Mouse (Mus musculus): ENCODE measurements around the gene Nos3. TPM values are rescaled to one million over a fixed set of nuclear protein-coding genes. Genes with fewer than 3 reads are reported as not detected.

Gene Nos3
- polyA plus RNA-seq (2012; rRNA removed) (1.3 and 1.4 TPM in 2 replicates), polyA plus RNA-seq (2014; fragmentation: Nextera tagmentation; extraction: Ambion mirVana) (1.5 TPM in 2 replicates)

DNA sequence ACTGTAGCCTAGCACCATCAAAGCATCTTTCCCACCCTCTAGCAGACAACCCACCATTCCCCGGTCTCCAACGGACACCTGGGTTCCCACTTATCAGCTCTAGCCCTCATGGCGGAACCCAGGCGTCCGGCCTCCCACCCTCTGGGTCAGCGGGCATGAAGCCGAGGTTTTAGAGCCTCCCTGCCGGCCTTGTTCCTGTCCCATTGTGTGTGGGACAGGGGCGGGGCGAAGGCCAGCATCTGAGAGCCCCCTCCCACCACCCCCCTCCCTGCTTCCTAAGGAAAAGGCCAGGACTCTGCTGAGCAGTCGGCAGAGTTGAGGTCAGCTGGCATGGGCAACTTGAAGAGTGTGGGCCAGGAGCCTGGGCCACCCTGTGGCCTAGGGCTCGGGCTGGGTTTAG is at the start of gene Nos3:
Nos3 (plus strand) TSS at position 303 of the 400 bp plus-strand sequence.
- DNase-seq (ENCODE audit: low read depth in 3 of 3, low spot score in 3 of 3): no peak
- H3K4me1 ChIP-seq (replicated peaks; ENCODE audit: control insufficient read depth in 2 of 2, insufficient read depth in 2 of 2, low read length in 1 of 2): no peaks in the 10 kb centered on the region
- H3K9ac ChIP-seq (replicated peaks): no peak within 1 kb of the TSS
- TF ChIP-seq EP300 (IDR thresholded peaks at IDR 0.05; ENCODE audit: low read depth) (no peak), CTCF (IDR thresholded peaks at IDR 0.05; ENCODE audit: low read depth) (no peak)
- no peaks in the 10 kb centered on the region for H3K36me3 ChIP-seq (replicated peaks; ENCODE audit: control insufficient read depth, insufficient read depth, low read depth)
- no peak within 1 kb of the TSS for H3K4me3 ChIP-seq (ENCODE audit: insufficient read depth in 1 of 2, low read depth in 2 of 2, low read length in 2 of 2)
- H3K4me2 ChIP-seq (ENCODE audit: low read depth): no peak within 1 kb of the TSS
- 37% methylated on average over 12 of the region's 12 CpGs for WGBS (ENCODE audit: insufficient replicate concordance)
- no peaks in the 10 kb centered on the region for H3K9me3 ChIP-seq (ENCODE audit: control insufficient read depth, low read length)
- no peaks in the 10 kb centered on the region; the same call in 1 of the 2 replicates for H3K27me3 ChIP-seq (ENCODE audit: control insufficient read depth, insufficient read depth, low read length)
- no peak for ATAC-seq (ENCODE audit: insufficient read depth)
- H3K27ac ChIP-seq: no peak within 1 kb of the TSS

- no peak overlapping the region for H3K9ac ChIP-seq (replicated peaks)
- no peak for ATAC-seq (ENCODE audit: insufficient read depth)
- no peak overlapping the region for H3K4me3 ChIP-seq (ENCODE audit: insufficient read depth in 1 of 2, low read depth in 2 of 2, low read length in 2 of 2)
- H3K9me3 ChIP-seq (ENCODE audit: control insufficient read depth, low read length): no peaks in the 10 kb centered on the region
- no peak for DNase-seq (ENCODE audit: low read depth in 3 of 3, low spot score in 3 of 3)
- H3K27me3 ChIP-seq (ENCODE audit: control insufficient read depth, insufficient read depth, low read length): no peaks in the 10 kb centered on the region
- no peaks in the 10 kb centered on the region for H3K36me3 ChIP-seq (replicated peaks; ENCODE audit: control insufficient read depth, insufficient read depth, low read depth)
- no peak overlapping the region for H3K4me2 ChIP-seq (ENCODE audit: low read depth)
- no peaks in the 10 kb centered on the region for H3K4me1 ChIP-seq (replicated peaks; ENCODE audit: control insufficient read depth in 2 of 2, insufficient read depth in 2 of 2, low read length in 1 of 2)
- 12% methylated on average over 13 of the region's 13 CpGs for WGBS (ENCODE audit: insufficient replicate concordance)
- TF ChIP-seq EP300 (IDR thresholded peaks at IDR 0.05; ENCODE audit: low read depth) (no peak), CTCF (IDR thresholded peaks at IDR 0.05; ENCODE audit: low read depth) (no peak)
- H3K27ac ChIP-seq: no peak overlapping the region
Measured at GRCm38 (mm10) chr5:24319776-24320466, 44.7 kb upstream of the Nos3 start.

- no peaks in the 10 kb centered on the region for H3K36me3 ChIP-seq (replicated peaks; ENCODE audit: control insufficient read depth, insufficient read depth, low read depth)
- 38% methylated on average over 6 of the region's 6 CpGs for WGBS (ENCODE audit: insufficient replicate concordance)
- no peak overlapping the region for H3K9ac ChIP-seq (replicated peaks)
- ATAC-seq (ENCODE audit: insufficient read depth) (no peak), DNase-seq (ENCODE audit: low read depth in 3 of 3, low spot score in 3 of 3) (no peak)
- no peak overlapping the region for H3K27ac ChIP-seq
- TF ChIP-seq EP300 (IDR thresholded peaks at IDR 0.05; ENCODE audit: low read depth) (no peak), CTCF (IDR thresholded peaks at IDR 0.05; ENCODE audit: low read depth) (no peak)
- no peaks in the 10 kb centered on the region for H3K4me1 ChIP-seq (replicated peaks; ENCODE audit: control insufficient read depth in 2 of 2, insufficient read depth in 2 of 2, low read length in 1 of 2)
- no peak overlapping the region for H3K4me2 ChIP-seq (ENCODE audit: low read depth)
- H3K9me3 ChIP-seq (ENCODE audit: control insufficient read depth, low read length): no peaks in the 10 kb centered on the region
- no peak overlapping the region for H3K4me3 ChIP-seq (ENCODE audit: insufficient read depth in 1 of 2, low read depth in 2 of 2, low read length in 2 of 2)
- no peaks in the 10 kb centered on the region for H3K27me3 ChIP-seq (ENCODE audit: control insufficient read depth, insufficient read depth, low read length)
Measured at GRCm38 (mm10) chr5:24320467-24320813, 44.2 kb upstream of the Nos3 start.

DNA sequence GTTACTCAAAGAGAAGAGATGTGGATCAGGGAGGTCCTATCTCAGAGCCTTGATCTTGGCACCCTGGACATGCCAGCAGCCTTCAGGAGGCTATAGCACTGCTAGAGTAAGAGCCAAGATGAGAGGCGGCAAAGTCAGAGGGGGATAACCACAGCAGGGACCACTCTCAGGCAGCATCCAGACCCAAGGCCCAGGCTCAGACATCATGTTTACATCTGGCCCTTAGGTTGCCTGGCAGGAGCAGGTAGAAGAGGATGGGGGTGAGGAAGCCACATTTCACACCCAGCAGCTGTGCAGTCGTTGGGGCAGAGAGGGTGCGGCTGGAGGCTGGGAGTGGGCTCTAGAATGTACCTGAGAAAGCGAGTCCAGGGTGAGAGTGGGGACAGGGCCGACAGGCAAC is 43.7 kb upstream of the Nos3 start:
- no peaks in the 10 kb centered on the region for H3K27me3 ChIP-seq (ENCODE audit: control insufficient read depth, insufficient read depth, low read length)
- H3K4me2 ChIP-seq (ENCODE audit: low read depth): no peak overlapping the region
- H3K36me3 ChIP-seq (replicated peaks; ENCODE audit: control insufficient read depth, insufficient read depth, low read depth): no peaks in the 10 kb centered on the region
- no peak for TF ChIP-seq CTCF (IDR thresholded peaks at IDR 0.05; ENCODE audit: low read depth)
- H3K9me3 ChIP-seq (ENCODE audit: control insufficient read depth, low read length): no peaks in the 10 kb centered on the region
- no peak overlapping the region for H3K9ac ChIP-seq (replicated peaks)
- WGBS (ENCODE audit: insufficient replicate concordance): 51% methylated on average over 5 of the region's 5 CpGs
- ATAC-seq (ENCODE audit: insufficient read depth) (no peak), DNase-seq (ENCODE audit: low read depth in 3 of 3, low spot score in 3 of 3) (no peak)
- no peak overlapping the region for H3K4me3 ChIP-seq (ENCODE audit: insufficient read depth in 1 of 2, low read depth in 2 of 2, low read length in 2 of 2)
- no peak overlapping the region for H3K27ac ChIP-seq
- H3K4me1 ChIP-seq (replicated peaks; ENCODE audit: control insufficient read depth in 2 of 2, insufficient read depth in 2 of 2, low read length in 1 of 2): no peaks in the 10 kb centered on the region

DNA sequence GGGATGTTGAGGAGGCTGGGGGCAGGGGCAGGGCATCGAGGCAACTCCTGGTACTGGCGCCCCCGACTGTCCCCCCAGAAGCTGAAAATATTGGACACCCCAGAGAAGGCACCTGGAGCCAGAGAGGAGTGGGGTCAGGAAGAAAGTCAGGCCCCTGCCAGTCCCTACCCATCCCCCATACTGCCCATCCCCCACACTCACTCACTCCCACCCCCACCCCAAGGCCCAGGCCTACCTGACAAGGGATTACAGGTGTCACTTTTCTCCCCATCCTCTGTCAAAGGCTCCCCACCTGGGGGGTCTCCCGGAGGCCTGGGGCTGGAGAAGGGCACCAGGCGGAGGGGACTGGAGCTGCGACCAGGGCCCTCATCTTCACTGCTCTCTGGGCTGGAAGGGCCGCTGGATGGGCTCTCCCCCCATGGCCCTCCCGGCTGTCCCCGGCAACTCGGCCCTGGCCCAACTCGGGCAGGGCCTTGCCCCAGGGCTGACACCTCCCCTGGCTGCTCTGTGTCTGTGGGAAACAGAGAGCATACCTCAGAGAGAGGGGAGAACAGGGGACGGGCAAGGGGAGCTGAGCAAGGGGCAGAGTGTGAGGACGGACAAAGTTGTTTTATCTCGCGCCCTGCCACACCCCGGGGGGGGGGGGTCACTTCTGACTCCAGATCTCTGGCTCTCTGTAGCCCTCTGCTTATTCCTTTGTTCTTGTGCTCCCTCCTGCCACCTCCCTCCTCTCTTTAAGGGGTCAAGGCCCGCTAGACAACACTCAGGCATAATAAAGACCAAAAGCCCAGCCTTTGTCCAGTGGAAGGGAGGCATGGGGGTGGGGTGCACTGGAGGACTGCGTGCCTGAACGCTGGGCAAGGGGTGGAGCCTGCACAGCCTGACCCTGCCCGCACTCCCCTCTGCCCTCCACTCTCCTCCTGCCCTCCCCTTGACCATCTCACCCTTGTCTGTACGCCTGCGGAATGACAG is 42.6 kb upstream of the Nos3 start:
- H3K4me2 ChIP-seq (ENCODE audit: low read depth): no peak overlapping the region
- H3K9ac ChIP-seq (replicated peaks): no peak overlapping the region
- DNase-seq (ENCODE audit: low read depth in 3 of 3, low spot score in 3 of 3) (no peak), ATAC-seq (ENCODE audit: insufficient read depth) (no peak)
- no peaks in the 10 kb centered on the region for H3K9me3 ChIP-seq (ENCODE audit: control insufficient read depth, low read length)
- no peaks in the 10 kb centered on the region for H3K36me3 ChIP-seq (replicated peaks; ENCODE audit: control insufficient read depth, insufficient read depth, low read depth)
- no peak overlapping the region for H3K4me3 ChIP-seq (ENCODE audit: insufficient read depth in 1 of 2, low read depth in 2 of 2, low read length in 2 of 2)
- TF ChIP-seq EP300 (IDR thresholded peaks at IDR 0.05; ENCODE audit: low read depth): no peak
- no peak for TF ChIP-seq CTCF (IDR thresholded peaks at IDR 0.05; ENCODE audit: low read depth)
- no peaks in the 10 kb centered on the region for H3K27me3 ChIP-seq (ENCODE audit: control insufficient read depth, insufficient read depth, low read length)
- 26% methylated on average over 22 of the region's 22 CpGs for WGBS (ENCODE audit: insufficient replicate concordance)
- no peaks in the 10 kb centered on the region for H3K4me1 ChIP-seq (replicated peaks; ENCODE audit: control insufficient read depth in 2 of 2, insufficient read depth in 2 of 2, low read length in 1 of 2)
- H3K27ac ChIP-seq: no peak overlapping the region
